Mouse (Mus musculus) neural tube, embryonic 13.5 days (tissue): ENCODE measurements at regions not wholly inside any gene's neighbourhood (a gene's known extent, or its start where the extent isn't known, plus 50 kb on each side); places are given as distances from the start of the nearest gene placed in this dataset.
"Not testable (repeated sequence)": the region's sequence is repeated elsewhere in the genome, so short reads cannot be mapped to it uniquely, and the experiment has no call there.

Experiments used
- ATAC-seq: fragments of 200-750 bp; cut with Nextera tagmentation; 2 replicates; pipeline ENCODE4 v1.8.0; 2017; ENCODE audit warnings: low read depth, mild to moderate bottlenecking, moderate TSS enrichment, moderate library complexity
- H3K27ac ChIP-seq: fragments of 300-500 bp; sonication (generic); replicated peaks from 2 replicates; pipeline ENCODE4 v1.5.1; 2015; ENCODE audit warnings: moderate library complexity, mild to moderate bottlenecking, inconsistent platforms
- H3K27me3 ChIP-seq: fragments of 300-500 bp; sonication (generic); 2 replicates; pipeline ENCODE4 v1.6.1; 2015; ENCODE audit warnings: mild to moderate bottlenecking, inconsistent platforms
- H3K36me3 ChIP-seq: fragments of 300-500 bp; sonication (generic); 2 replicates; pipeline ENCODE4 v1.6.1; 2015; ENCODE audit warnings: mild to moderate bottlenecking, inconsistent platforms
- H3K4me1 ChIP-seq: fragments of 300-500 bp; sonication (generic); replicated peaks from 2 replicates; pipeline ENCODE4 v1.6.1; 2015; ENCODE audit warnings: inconsistent platforms
- H3K4me2 ChIP-seq: fragments of 300-500 bp; sonication (generic); 2 replicates; pipeline ENCODE4 v1.6.1; 2015; ENCODE audit warnings: inconsistent platforms, mild to moderate bottlenecking, moderate library complexity
- H3K4me3 ChIP-seq: fragments of 300-500 bp; sonication (generic); 2 replicates; pipeline ENCODE4 v1.5.1; 2015; ENCODE audit warnings: mild to moderate bottlenecking, inconsistent platforms
- H3K9ac ChIP-seq: fragments of 300-500 bp; sonication (generic); 2 replicates; pipeline ENCODE4 v1.6.1; 2015; ENCODE audit warnings: moderate library complexity, mild to moderate bottlenecking, inconsistent platforms
- H3K9me3 ChIP-seq: fragments of 300-500 bp; sonication (generic); 2 replicates; pipeline ENCODE4 v1.6.1; 2016; ENCODE audit warnings: inconsistent platforms
- WGBS: fragments of 180-500 bp; shearing (Covaris S2); methylation state at CpG from one replicate; pipeline ENCODE4 v1.1.7; 2015; 5-methylcytosine and 5-hydroxymethylcytosine counted together

- H3K4me1 ChIP-seq, H3K4me3 ChIP-seq, ATAC-seq, H3K36me3 ChIP-seq, H3K9me3 ChIP-seq, H3K9ac ChIP-seq, H3K27ac ChIP-seq, H3K27me3 ChIP-seq, H3K4me2 ChIP-seq: not testable (repeated sequence)
- 32% methylated on average over 7 of the region's 7 CpGs for WGBS
These were observed 65.3 kb downstream of the Gm15023 start for GRCm38 (mm10) chrX:135112109-135112508.

- H3K27ac ChIP-seq, H3K4me2 ChIP-seq, H3K9ac ChIP-seq, H3K36me3 ChIP-seq, H3K4me3 ChIP-seq, H3K4me1 ChIP-seq, H3K27me3 ChIP-seq, H3K9me3 ChIP-seq, ATAC-seq: not testable (repeated sequence)
- WGBS: 23% methylated on average over 4 of the region's 4 CpGs
These were observed 66.6 kb downstream of the Gm15023 start for GRCm38 (mm10) chrX:135110866-135111265.

GRCm38 (mm10) chrX:135101594-135101993 lies 75.8 kb downstream of the Gm15023 start:
- Histone ChIP-seq H3K9ac (no peak overlapping the region), H3K4me3 (no peak overlapping the region), H3K27me3 (no peaks in the 10 kb centered on the region), H3K4me2 (no peak overlapping the region), H3K9me3 (no peaks in the 10 kb centered on the region), H3K4me1 (no peaks in the 10 kb centered on the region), H3K36me3 (no peaks in the 10 kb centered on the region), H3K27ac (no peak overlapping the region)
- 49% methylated on average over 3 of the region's 3 CpGs for WGBS
- ATAC-seq: no peak

GRCm38 (mm10) chrX:135098101-135098500 lies 79.3 kb downstream of the Gm15023 start:
- no peak overlapping the region for H3K9ac ChIP-seq
- no peak for ATAC-seq
- no peaks in the 10 kb centered on the region for H3K36me3 ChIP-seq
- H3K4me1 ChIP-seq: no peaks in the 10 kb centered on the region
- H3K27ac ChIP-seq: no peak overlapping the region
- no peaks in the 10 kb centered on the region for H3K27me3 ChIP-seq
- no peak overlapping the region for H3K4me3 ChIP-seq
- no peak overlapping the region for H3K4me2 ChIP-seq
- no peaks in the 10 kb centered on the region for H3K9me3 ChIP-seq

- no peaks in the 10 kb centered on the region for H3K9me3 ChIP-seq
These were observed 81.2 kb downstream of the Gm15023 start for GRCm38 (mm10) chrX:135096206-135096605.

GRCm38 (mm10) chrX:135091074-135091473 lies 82.1 kb upstream of the Zmat1 start:
- not testable (repeated sequence) for H3K9me3 ChIP-seq, H3K4me1 ChIP-seq, H3K27ac ChIP-seq, H3K9ac ChIP-seq, H3K36me3 ChIP-seq, H3K27me3 ChIP-seq, H3K4me3 ChIP-seq, H3K4me2 ChIP-seq
- ATAC-seq: peak; percentile 53; the same call in 1 of the 2 replicates
- WGBS: 9% methylated on average over 2 of the region's 3 CpGs

More at GRCm38 (mm10) chrX:135096206-135096605, 81.2 kb downstream of the Gm15023 start:
- Histone ChIP-seq H3K4me3 (no peak overlapping the region), H3K27me3 (no peaks in the 10 kb centered on the region), H3K36me3 (no peaks in the 10 kb centered on the region), H3K9ac (no peak overlapping the region), H3K27ac (no peak overlapping the region), H3K4me1 (no peaks in the 10 kb centered on the region), H3K4me2 (no peak overlapping the region)
- WGBS: 70% methylated on average over 3 of the region's 3 CpGs
- no peak for ATAC-seq

- H3K36me3 ChIP-seq, ATAC-seq, H3K4me3 ChIP-seq, H3K27me3 ChIP-seq, H3K4me2 ChIP-seq, H3K9ac ChIP-seq, H3K27ac ChIP-seq, H3K4me1 ChIP-seq, H3K9me3 ChIP-seq: not testable (repeated sequence)
- WGBS: 29% methylated on average over 7 of the region's 7 CpGs
These were observed 78.1 kb upstream of the Zmat1 start for GRCm38 (mm10) chrX:135087068-135087579.

GRCm38 (mm10) chrX:135086564-135086963 lies 77.6 kb upstream of the Zmat1 start:
- WGBS: 30% methylated on average over 7 of the region's 9 CpGs

GRCm38 (mm10) chrX:135085770-135086553 lies 77.0 kb upstream of the Zmat1 start:
- not testable (repeated sequence) for H3K4me1 ChIP-seq, ATAC-seq, H3K9ac ChIP-seq, H3K27me3 ChIP-seq, H3K9me3 ChIP-seq, H3K4me2 ChIP-seq, H3K27ac ChIP-seq, H3K4me3 ChIP-seq, H3K36me3 ChIP-seq
- 75% methylated on average over 14 of the region's 14 CpGs for WGBS

More at GRCm38 (mm10) chrX:135086564-135086963, 77.6 kb upstream of the Zmat1 start:
- H3K27ac ChIP-seq, ATAC-seq, H3K36me3 ChIP-seq, H3K4me1 ChIP-seq, H3K27me3 ChIP-seq, H3K4me2 ChIP-seq, H3K4me3 ChIP-seq, H3K9me3 ChIP-seq, H3K9ac ChIP-seq: not testable (repeated sequence)

GRCm38 (mm10) chrX:135080380-135081158 lies 71.6 kb upstream of the Zmat1 start:
- Histone ChIP-seq H3K27me3 (peaks cover 10% of the 10 kb centered on the region), H3K4me2 (no peak overlapping the region), H3K27ac (no peak overlapping the region), H3K4me3 (no peak overlapping the region), H3K9me3 (no peaks in the 10 kb centered on the region), H3K36me3 (no peaks in the 10 kb centered on the region), H3K9ac (no peak overlapping the region), H3K4me1 (no peaks in the 10 kb centered on the region)
- 75% methylated on average over 2 of the region's 2 CpGs for whole genome bisulfite sequencing
- ATAC-seq: no peak

- H3K9ac ChIP-seq: no peak overlapping the region
- no peak overlapping the region for H3K4me3 ChIP-seq
- no peaks in the 10 kb centered on the region for H3K9me3 ChIP-seq
- no peaks in the 10 kb centered on the region for H3K36me3 ChIP-seq
- H3K27me3 ChIP-seq: peaks cover 10% of the 10 kb centered on the region
- 81% methylated on average over 2 of the region's 2 CpGs for WGBS
- no peaks in the 10 kb centered on the region for H3K4me1 ChIP-seq
- no peak for ATAC-seq
- H3K4me2 ChIP-seq: no peak overlapping the region
- no peak overlapping the region for H3K27ac ChIP-seq
These were observed 70.4 kb upstream of the Zmat1 start for GRCm38 (mm10) chrX:135079388-135079787.

- Histone ChIP-seq H3K36me3 (no peaks in the 10 kb centered on the region), H3K4me2 (no peak overlapping the region), H3K4me1 (no peaks in the 10 kb centered on the region), H3K27me3 (peaks cover 10% of the 10 kb centered on the region), H3K9me3 (no peaks in the 10 kb centered on the region), H3K9ac (no peak overlapping the region), H3K27ac (no peak overlapping the region), H3K4me3 (no peak overlapping the region)
- ATAC-seq: no peak
- WGBS: 72% methylated on average over 2 of the region's 2 CpGs
These were observed 66.9 kb upstream of the Zmat1 start for GRCm38 (mm10) chrX:135075903-135076302.
